Mouse (Mus musculus) left cerebral cortex, adult 11 months (tissue): ENCODE measurements at regions not wholly inside any gene's neighbourhood (a gene's known extent, or its start where the extent isn't known, plus 50 kb on each side); places are given as distances from the start of the nearest gene placed in this dataset.

Source experiments
- DNase-seq: peaks from one replicate; pipeline ENCODE4 v3.0.0; 2022; ENCODE audit warnings: low spot score

- DNase-seq = no peak
Observed at GRCm38 (mm10) chr9:85134900-85135299, 177.7 kb upstream of the Gm11114 start.

GRCm38 (mm10) chr9:85136715-85137582 lies 175.6 kb upstream of the Gm11114 start:
- DNase-seq = no peak

GRCm38 (mm10) chr9:85139891-85140290 lies 172.7 kb upstream of the Gm11114 start:
- no peak for DNase-seq

GRCm38 (mm10) chr9:85144363-85144762 lies 168.2 kb upstream of the Gm11114 start:
- DNase-seq = no peak

GRCm38 (mm10) chr9:85165632-85166031 lies 146.9 kb upstream of the Gm11114 start:
- no peak for DNase-seq

GRCm38 (mm10) chr9:85167243-85167642 lies 145.3 kb upstream of the Gm11114 start:
- DNase-seq = no peak

GRCm38 (mm10) chr9:85174431-85174830 lies 138.1 kb upstream of the Gm11114 start:
- DNase-seq = no peak

GRCm38 (mm10) chr9:85201202-85201601 lies 111.4 kb upstream of the Gm11114 start:
- DNase-seq = no peak

GRCm38 (mm10) chr9:85224870-85225269 lies 87.7 kb upstream of the Gm11114 start:
- DNase-seq = no peak
